Mouse (Mus musculus) brain, embryonic 14.5 days (tissue): Measurements from ENCODE around the gene Abhd16a. TPM values are rescaled to one million over a fixed set of nuclear protein-coding genes. Genes with fewer than 3 reads are reported as not detected.
A peak's percentile ranks its signal among the peaks of the same experiment; 100 is the strongest.

ENCODE experiments used
- DNase-seq: peaks from one replicate; pipeline ENCODE4 v3.0.0-alpha.2; 2011; ENCODE audit warnings: low read depth
- CTCF ChIP-seq: fragments of 200-500 bp; IDR thresholded peaks from 2 replicates; pipeline ENCODE4 v1.5.1; 2012; ENCODE audit warnings: inconsistent platforms, mild to moderate bottlenecking, moderate library complexity, borderline replicate concordance; ENCODE audit not compliant: insufficient read depth, insufficient read length; ENCODE audit errors: extremely low read depth
- POLR2A ChIP-seq: fragments of 200-500 bp; IDR thresholded peaks from 2 replicates; pipeline ENCODE4 v1.6.1; 2012; ENCODE audit warnings: mild to moderate bottlenecking, inconsistent platforms, borderline replicate concordance; ENCODE audit not compliant: poor library complexity, insufficient read depth, insufficient read length, severe bottlenecking; ENCODE audit errors: extremely low read depth
- polyA plus RNA-seq: library from polyadenylated mRNA; depleted of rRNA; stranded (reverse); fragments of >200 nt; gene quantifications from 2 replicates; pipeline ENCODE4 v1.2.3, GENCODE M21; 2012

Abhd16a gene
- polyA plus RNA-seq, 1 experiment, result 91.0 TPM

GRCm38 (mm10) chr17:35050126-35050750 is 38.8 kb upstream of the Abhd16a start:
- peak; percentile 70 for DNase-seq

DNA sequence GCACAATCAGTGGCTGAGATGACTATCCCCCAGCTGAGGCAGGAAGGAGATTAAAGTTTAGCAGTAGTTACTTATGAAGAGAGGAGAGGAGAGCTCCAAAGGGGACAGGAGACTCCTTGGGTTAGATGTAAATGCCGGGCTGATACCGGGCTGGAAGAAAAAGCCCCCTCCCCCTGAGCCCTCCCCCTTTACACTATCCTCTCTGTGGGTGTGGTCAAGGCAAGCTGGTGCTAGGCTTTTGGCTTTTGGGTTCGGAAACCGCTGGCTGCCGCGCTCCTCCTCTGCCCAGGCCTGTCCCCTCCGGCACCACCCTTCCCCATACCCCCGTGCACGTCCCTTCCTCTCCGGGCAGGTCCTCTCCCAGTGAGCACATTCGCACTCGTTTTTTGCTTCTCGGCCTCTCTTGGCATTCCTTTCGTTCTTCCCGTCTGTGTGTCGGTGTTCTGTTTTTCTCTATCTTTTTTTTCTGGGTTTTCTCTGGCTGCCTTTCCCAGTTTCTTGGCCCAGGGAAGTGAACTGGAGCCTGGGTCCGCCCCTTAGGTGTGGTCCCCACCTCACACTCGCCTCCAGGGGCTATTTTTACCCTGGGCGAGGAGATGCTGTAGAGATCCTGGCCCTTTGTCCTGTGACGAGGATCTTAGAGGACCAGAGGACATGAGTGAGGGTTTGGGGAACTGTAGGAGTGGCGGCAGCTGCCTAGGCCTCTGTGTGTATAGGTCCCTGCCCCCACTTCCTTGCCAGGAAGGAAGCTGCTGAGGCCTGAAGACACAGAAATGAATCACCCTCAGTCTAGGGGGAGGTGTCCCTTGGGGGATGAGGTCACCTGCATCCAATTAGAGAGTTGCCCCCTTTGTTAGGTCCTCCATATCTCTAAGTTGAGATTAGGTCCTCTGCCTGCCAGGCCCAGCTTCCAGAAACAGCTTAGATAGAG is 37.6 kb upstream of the Abhd16a start:
- DNase-seq, result peak; percentile 84
- TF ChIP-seq POLR2A (no peak), CTCF (no peak)

More at GRCm38 (mm10) chr17:35050126-35050750, 38.8 kb upstream of the Abhd16a start:
- TF ChIP-seq CTCF (no peak), POLR2A (no peak)

DNA sequence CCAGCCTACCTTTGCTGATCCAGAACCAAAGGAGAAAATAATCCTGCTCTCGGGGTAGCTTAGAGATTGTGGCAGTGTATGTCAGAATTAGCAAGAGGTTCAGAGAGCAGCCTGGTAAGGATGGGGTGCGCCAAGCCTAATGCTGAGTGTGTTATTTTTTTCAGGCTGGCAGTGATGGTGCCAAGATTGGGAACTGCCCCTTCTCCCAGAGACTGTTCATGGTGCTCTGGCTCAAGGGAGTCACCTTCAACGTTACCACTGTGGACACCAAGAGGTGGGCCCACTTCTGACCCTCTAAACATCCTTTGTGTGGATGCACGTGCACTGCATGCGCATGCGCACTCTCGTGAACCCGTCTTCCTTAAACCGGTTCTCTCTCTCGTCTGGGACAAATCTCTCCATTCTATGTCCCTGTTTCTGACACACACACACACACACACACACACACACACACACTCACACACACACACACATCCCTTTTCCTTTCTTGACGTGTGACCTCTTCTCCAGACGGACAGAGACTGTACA is 36.7 kb upstream of the Abhd16a start:
- no peak for TF ChIP-seq CTCF
- TF ChIP-seq POLR2A, result no peak

GRCm38 (mm10) chr17:35055691-35056495 is 33.2 kb upstream of the Abhd16a start:
- no peak for DNase-seq
- no peak for TF ChIP-seq CTCF
- no peak for TF ChIP-seq POLR2A

More for the DNA sequence above, 36.7 kb upstream of the Abhd16a start:
- DNase-seq, result no peak

DNA sequence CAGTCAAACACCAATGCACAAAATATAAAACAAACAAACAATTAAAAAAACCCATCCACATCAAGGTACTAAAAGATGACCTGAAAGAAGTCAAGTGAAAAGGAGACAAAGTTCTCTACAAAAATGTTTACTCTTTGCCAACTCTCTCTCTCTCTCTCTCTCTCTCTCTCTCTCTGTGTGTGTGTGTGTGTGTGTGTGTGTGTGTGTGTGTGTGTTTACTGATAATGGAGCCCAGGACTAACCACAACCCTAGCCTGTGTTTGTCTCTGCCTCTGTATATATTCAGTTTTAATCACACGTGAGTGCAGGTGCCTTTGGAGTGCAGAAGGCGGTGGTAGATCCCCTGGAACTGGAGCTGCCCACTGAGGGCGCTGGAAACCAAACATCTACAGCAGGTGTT is 32.0 kb upstream of the Abhd16a start:
- no peak for DNase-seq
- no peak for TF ChIP-seq POLR2A

GRCm38 (mm10) chr17:35058316-35058715 is 30.7 kb upstream of the Abhd16a start:
- TF ChIP-seq CTCF (no peak), POLR2A (no peak)

DNA sequence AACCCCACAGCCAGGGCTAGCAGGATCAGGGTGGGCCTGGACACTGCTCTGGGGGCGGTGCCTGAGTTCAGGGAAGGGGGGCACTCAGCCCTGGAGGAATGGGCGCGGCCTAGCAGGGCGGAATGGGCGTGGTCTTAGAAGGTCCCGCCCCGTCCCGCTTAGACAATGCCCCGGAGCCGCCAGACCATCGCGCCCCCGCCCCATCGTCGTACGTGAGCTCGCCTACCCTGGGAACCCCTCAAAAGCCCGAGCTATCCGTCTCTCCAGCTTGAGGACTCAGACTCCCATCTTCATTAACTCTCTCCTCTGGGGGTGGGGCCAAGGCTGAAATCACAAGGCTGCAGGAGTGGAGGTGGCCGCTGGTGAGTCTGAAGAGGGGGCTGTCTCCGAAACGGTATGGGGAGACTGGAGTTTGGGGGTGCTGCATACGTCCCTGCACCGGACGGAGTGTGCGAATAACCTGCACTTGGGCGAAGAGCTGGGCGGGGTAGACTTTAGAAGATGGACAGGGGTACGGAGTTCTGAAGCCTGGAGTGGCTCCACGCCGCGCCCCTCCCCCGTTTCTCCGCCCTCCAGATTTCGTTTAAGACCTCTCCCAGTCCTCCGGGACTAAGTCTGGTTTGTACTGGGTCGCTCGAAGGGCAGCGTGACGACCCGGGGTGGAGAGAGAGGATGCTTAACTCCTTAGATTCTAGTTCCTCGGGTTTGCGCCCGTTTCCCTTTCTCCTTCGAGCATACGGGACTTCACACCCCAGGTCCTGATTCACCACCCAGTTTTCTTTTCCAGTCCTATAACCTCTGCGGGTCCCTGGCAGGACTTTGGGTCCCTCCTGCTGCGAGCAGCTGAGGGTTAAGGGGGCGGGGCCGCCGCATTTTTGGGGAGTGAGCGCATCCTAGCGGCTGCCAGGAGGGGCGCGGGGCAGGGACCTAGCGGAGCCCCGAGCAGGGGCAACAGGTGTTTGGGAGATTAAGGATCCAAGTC is 29.9 kb upstream of the Abhd16a start, which contains the start of gene Ddah2:
Ddah2 (plus strand) TSS at position 125 of the 982 bp plus-strand sequence.
- TF ChIP-seq POLR2A (peak; percentile 33; the same call in 1 of the 2 replicates), CTCF (peak; percentile 74)
- DNase-seq, result peak; percentile 97

More at GRCm38 (mm10) chr17:35058316-35058715, 30.7 kb upstream of the Abhd16a start:
- DNase-seq, result no peak

GRCm38 (mm10) chr17:35060071-35060470 is 29.0 kb upstream of the Abhd16a start:
- no peak for DNase-seq
- TF ChIP-seq CTCF, result no peak
- no peak for TF ChIP-seq POLR2A

GRCm38 (mm10) chr17:35060737-35061297 is 28.2 kb upstream of the Abhd16a start:
- TF ChIP-seq POLR2A (no peak), CTCF (no peak)
- DNase-seq, result no peak

DNA sequence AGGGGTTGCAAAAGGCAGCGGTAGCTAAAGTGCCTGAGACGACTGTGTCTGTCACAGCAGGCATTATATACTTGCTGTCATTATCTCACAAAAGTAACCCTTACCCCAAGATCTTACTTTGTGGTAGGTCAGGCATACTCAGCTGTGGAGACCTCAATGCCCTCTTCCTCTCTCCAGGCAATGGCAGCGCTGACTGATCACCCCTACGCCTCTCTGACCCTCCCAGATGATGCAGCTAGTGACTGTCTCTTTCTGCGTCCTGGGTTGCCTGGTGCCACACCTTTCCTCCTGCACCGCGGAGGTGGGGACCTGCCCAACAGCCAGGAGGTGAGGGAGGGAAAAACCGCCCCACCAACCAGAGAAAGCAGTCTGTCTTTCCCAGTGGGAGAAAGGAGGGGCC is 27.8 kb upstream of the Abhd16a start:
- TF ChIP-seq CTCF (no peak), POLR2A (no peak)

DNA sequence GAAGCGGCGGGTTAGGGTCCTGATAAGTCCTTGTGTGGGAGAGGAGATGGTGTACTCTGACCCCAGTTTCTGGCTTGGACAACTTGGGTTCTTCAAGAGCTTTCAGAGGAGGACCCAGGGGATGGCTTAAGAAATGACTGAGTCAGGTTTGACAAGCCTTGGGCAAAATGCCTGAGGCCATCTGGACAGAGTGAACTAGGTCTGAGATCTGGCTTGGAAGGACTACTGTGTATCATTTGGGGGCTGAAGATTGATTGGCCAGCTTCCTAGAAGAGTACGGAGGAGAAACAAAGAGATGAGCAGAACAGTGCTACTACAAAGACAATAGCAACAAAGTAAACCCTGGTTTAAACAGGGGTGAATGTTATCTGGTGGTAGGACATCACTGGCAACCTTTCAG is 25.6 kb upstream of the Abhd16a start:
- no peak for DNase-seq
- no peak for TF ChIP-seq CTCF
- TF ChIP-seq POLR2A, result no peak

More for the DNA sequence above, 27.8 kb upstream of the Abhd16a start:
- no peak for DNase-seq

DNA sequence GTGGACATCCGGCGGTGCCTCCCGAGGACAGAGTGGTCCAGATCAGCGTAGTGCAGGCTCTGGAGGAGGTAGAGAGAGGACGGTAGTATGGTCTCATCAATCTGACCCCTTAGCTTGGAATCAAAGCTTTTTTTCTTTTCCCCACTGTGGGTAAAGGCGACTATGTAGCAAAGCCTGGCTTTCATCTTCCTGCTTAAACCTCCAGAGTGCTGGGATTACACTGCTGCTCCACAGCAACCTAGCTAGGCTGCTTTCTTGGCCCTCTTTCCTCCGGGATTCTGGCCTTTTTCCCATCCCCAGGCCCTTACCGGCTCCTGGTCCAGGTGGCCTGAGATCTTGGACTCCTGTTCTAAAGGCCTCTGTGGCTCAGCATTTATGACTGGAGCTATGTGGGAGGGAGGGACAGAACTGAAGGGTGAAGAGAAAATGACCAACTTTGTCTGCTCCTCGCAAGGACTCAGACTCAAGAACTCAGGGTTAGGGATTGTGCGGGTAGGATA is 24.6 kb upstream of the Abhd16a start:
- TF ChIP-seq POLR2A (no peak), CTCF (no peak)
- DNase-seq, result no peak
